Mouse (Mus musculus) liver, adult (tissue): ENCODE measurements at regions not wholly inside any gene's neighbourhood (a gene's known extent, or its start where the extent isn't known, plus 50 kb on each side); places are given as distances from the start of the nearest gene placed in this dataset.

Experiments
- GATA4 ChIP-seq: IDR thresholded peaks from 2 replicates; pipeline ENCODE4 v1.6.1; 2014; ENCODE audit warnings: mild to moderate bottlenecking, low read length; ENCODE audit not compliant: insufficient replicate concordance

GRCm38 (mm10) chr3:39392053-39392452 lies 505.3 kb downstream of the Fat4 start:
- TF ChIP-seq GATA4: no peak

GRCm38 (mm10) chr3:39396672-39397071 lies 509.9 kb downstream of the Fat4 start:
- no peak for TF ChIP-seq GATA4

- no peak for TF ChIP-seq GATA4
Measured at GRCm38 (mm10) chr3:39397255-39397654, 510.5 kb downstream of the Fat4 start.

GRCm38 (mm10) chr3:39397677-39398076 lies 510.9 kb downstream of the Fat4 start:
- no peak for TF ChIP-seq GATA4

- TF ChIP-seq GATA4: no peak
Measured at GRCm38 (mm10) chr3:39424778-39425642, 538.3 kb downstream of the Fat4 start.

GRCm38 (mm10) chr3:39425643-39426016 lies 538.9 kb downstream of the Fat4 start:
- TF ChIP-seq GATA4: no peak

- no peak for TF ChIP-seq GATA4
Measured at GRCm38 (mm10) chr3:39443328-39443727, 556.6 kb downstream of the Fat4 start.

- TF ChIP-seq GATA4: no peak
Measured at GRCm38 (mm10) chr3:39455650-39456049, 568.9 kb downstream of the Fat4 start.

- no peak for TF ChIP-seq GATA4
Measured at GRCm38 (mm10) chr3:39460183-39460888, 573.6 kb downstream of the Fat4 start.

- no peak for TF ChIP-seq GATA4
Measured at GRCm38 (mm10) chr3:39461561-39461960, 574.8 kb downstream of the Fat4 start.

- TF ChIP-seq GATA4: no peak
Measured at GRCm38 (mm10) chr3:39465811-39466210, 579.1 kb downstream of the Fat4 start.

GRCm38 (mm10) chr3:39489392-39489791 lies 602.7 kb downstream of the Fat4 start:
- TF ChIP-seq GATA4: no peak

GRCm38 (mm10) chr3:39494363-39494762 lies 607.6 kb downstream of the Fat4 start:
- TF ChIP-seq GATA4: no peak

GRCm38 (mm10) chr3:39528087-39528486 lies 641.3 kb downstream of the Fat4 start:
- no peak for TF ChIP-seq GATA4

GRCm38 (mm10) chr3:39537515-39537914 lies 650.8 kb downstream of the Fat4 start:
- TF ChIP-seq GATA4: no peak

GRCm38 (mm10) chr3:39540530-39541118 lies 653.9 kb downstream of the Fat4 start:
- no peak for TF ChIP-seq GATA4
